Mouse (Mus musculus): ENCODE measurements around the gene a.

- TF ChIP-seq CTCF (IDR thresholded peaks at IDR 0.05; ENCODE audit: control insufficient read depth, insufficient read depth, low read length) (no peak), POLR2A (IDR thresholded peaks at IDR 0.05; ENCODE audit: borderline replicate concordance, control insufficient read depth, low read depth, low read length) (no peak)
Measured at GRCm38 (mm10) chr2:154818599-154818998, 27.4 kb downstream of the a start.

All from bone marrow, adult 2 months (tissue).